Mouse (Mus musculus) lung, embryonic 16.5 days (tissue): ENCODE results near the gene Fbxl12. TPM values are rescaled to one million over a fixed set of nuclear protein-coding genes. Genes with fewer than 3 reads are reported as not detected.

Source experiments
- polyA plus RNA-seq: library from polyadenylated mRNA; unstranded; fragments of >200 nt; fragmentation: Nextera tagmentation; extraction: Ambion mirVana; gene quantifications from 2 replicates; pipeline ENCODE4 v1.2.1, GENCODE M21; 2015

Gene Fbxl12
- polyA plus RNA-seq, 1 experiment from 2014 or later = 20.9 TPM

Other genes starting within 250 kb of the Fbxl12 start
- gene Zfp26, start 184.6 kb downstream of the Fbxl12 start, polyA plus RNA-seq = 20.5 and 21.5 TPM in 2 replicates
- gene Zfp426, start 152.0 kb downstream of the Fbxl12 start, polyA plus RNA-seq = 21.4 and 24.0 TPM in 2 replicates
- gene Zfp266, start 123.3 kb downstream of the Fbxl12 start, polyA plus RNA-seq = 113 and 120 TPM in 2 replicates
- gene Zfp846, start 63.5 kb downstream of the Fbxl12 start, polyA plus RNA-seq = 18.1 and 21.4 TPM in 2 replicates
- gene Ubl5, start 1.9 kb downstream of the Fbxl12 start, polyA plus RNA-seq = 422 and 439 TPM in 2 replicates
- 47.4 and 50.3 TPM in 2 replicates for gene Pin1, start 7.3 kb upstream of the Fbxl12 start, polyA plus RNA-seq
- gene Olfm2, start 101.6 kb upstream of the Fbxl12 start, polyA plus RNA-seq = 2.9 and 3.7 TPM in 2 replicates
- gene Col5a3, start 170.3 kb upstream of the Fbxl12 start, polyA plus RNA-seq = 1.2 and 1.8 TPM in 2 replicates
- not detected in 2 replicates for gene Rdh8, start 173.7 kb upstream of the Fbxl12 start, polyA plus RNA-seq
- gene A230050P20Rik, start 223.9 kb upstream of the Fbxl12 start, polyA plus RNA-seq = 18.8 and 22.4 TPM in 2 replicates
- gene Angptl6, start 235.0 kb upstream of the Fbxl12 start, polyA plus RNA-seq = 2.7 and 3.1 TPM in 2 replicates
- 57.3 and 64.1 TPM in 2 replicates for gene Ppan, start 243.4 kb upstream of the Fbxl12 start, polyA plus RNA-seq